Mouse (Mus musculus) midbrain, embryonic 16.5 days (tissue): ENCODE measurements at regions not wholly inside any gene's neighbourhood (a gene's known extent, or its start where the extent isn't known, plus 50 kb on each side); places are given as distances from the start of the nearest gene placed in this dataset.

Source experiments
- ATAC-seq: fragments of 200-750 bp; cut with Nextera tagmentation; 2 replicates; pipeline ENCODE4 v1.8.0; 2017; ENCODE audit warnings: moderate TSS enrichment
- H3K27ac ChIP-seq: fragments of 300-500 bp; sonication (generic); 2 replicates; pipeline ENCODE4 v1.5.1; 2014; ENCODE audit warnings: mild to moderate bottlenecking, low read length, mixed read lengths
- H3K27me3 ChIP-seq: fragments of 300-500 bp; sonication (generic); 2 replicates; pipeline ENCODE4 v1.6.1; 2014; ENCODE audit warnings: low read depth, low read length, mixed read lengths; ENCODE audit not compliant: control insufficient read depth, insufficient read depth
- H3K36me3 ChIP-seq: fragments of 300-500 bp; sonication (generic); 2 replicates; pipeline ENCODE4 v1.6.1; 2014; ENCODE audit warnings: mild to moderate bottlenecking, low read length, moderate library complexity, mixed read lengths; ENCODE audit not compliant: control insufficient read depth, insufficient read depth
- H3K4me1 ChIP-seq: fragments of 300-500 bp; sonication (generic); 2 replicates; pipeline ENCODE4 v1.6.1; 2014; ENCODE audit warnings: mild to moderate bottlenecking, low read length, mixed read lengths; ENCODE audit not compliant: control insufficient read depth, insufficient read depth
- H3K4me2 ChIP-seq: fragments of 300-500 bp; sonication (generic); 2 replicates; pipeline ENCODE4 v1.6.1; 2014; ENCODE audit warnings: mild to moderate bottlenecking, low read length, mixed read lengths
- H3K4me3 ChIP-seq: fragments of 300-500 bp; sonication (generic); 2 replicates; pipeline ENCODE4 v1.5.1; 2014; ENCODE audit warnings: low read depth, mild to moderate bottlenecking, low read length, moderate library complexity, mixed read lengths
- H3K9ac ChIP-seq: fragments of 300-500 bp; sonication (generic); 2 replicates; pipeline ENCODE4 v1.6.1; 2014; ENCODE audit warnings: low read depth, low read length, mixed read lengths
- H3K9me3 ChIP-seq: fragments of 300-500 bp; sonication (generic); replicated peaks from 2 replicates; pipeline ENCODE4 v1.6.1; 2014; ENCODE audit warnings: mild to moderate bottlenecking, low read length, mixed read lengths; ENCODE audit not compliant: control insufficient read depth, poor library complexity, severe bottlenecking
- WGBS: fragments of 180-500 bp; shearing (Covaris S2); extraction: QIAGEN DNeasy Blood & Tissue Kit; methylation state at CpG from one replicate; pipeline ENCODE4 v1.1.7; 2014; 5-methylcytosine and 5-hydroxymethylcytosine counted together

GRCm38 (mm10) chr4:31689083-31689482 is 274.8 kb upstream of the Map3k7 start:
- Histone ChIP-seq H3K4me2 (no peak overlapping the region), H3K27ac (no peak overlapping the region), H3K36me3 (no peaks in the 10 kb centered on the region), H3K4me1 (no peaks in the 10 kb centered on the region), H3K4me3 (no peak overlapping the region), H3K27me3 (no peaks in the 10 kb centered on the region), H3K9me3 (no peaks in the 10 kb centered on the region), H3K9ac (no peak overlapping the region)
- no peak for ATAC-seq
- WGBS, result 93% methylated on average over 2 of the region's 2 CpGs

GRCm38 (mm10) chr4:31697769-31698505 is 266.0 kb upstream of the Map3k7 start:
- Histone ChIP-seq H3K4me3 (no peak overlapping the region), H3K27ac (no peak overlapping the region), H3K4me2 (no peak overlapping the region), H3K36me3 (no peaks in the 10 kb centered on the region), H3K9ac (no peak overlapping the region), H3K4me1 (no peaks in the 10 kb centered on the region), H3K9me3 (0 out of 2 replicates have a peak, but pooled peaks cover 2% of the 10 kb centered on the region), H3K27me3 (no peaks in the 10 kb centered on the region)
- ATAC-seq, result no peak
- WGBS, result 55% methylated on average over 9 of the region's 9 CpGs

- Histone ChIP-seq H3K4me1 (no peaks in the 10 kb centered on the region), H3K27me3 (no peaks in the 10 kb centered on the region), H3K9ac (no peak overlapping the region), H3K4me3 (no peak overlapping the region), H3K36me3 (no peaks in the 10 kb centered on the region), H3K27ac (no peak overlapping the region), H3K4me2 (no peak overlapping the region), H3K9me3 (0 out of 2 replicates have a peak, but pooled peaks cover 2% of the 10 kb centered on the region)
- ATAC-seq, result no peak
- whole genome bisulfite sequencing, result 86% methylated on average over 4 of the region's 4 CpGs
Observed at GRCm38 (mm10) chr4:31698506-31698782, 265.5 kb upstream of the Map3k7 start.

GRCm38 (mm10) chr4:31699296-31699695 is 264.6 kb upstream of the Map3k7 start:
- Histone ChIP-seq H3K9ac (no peak overlapping the region), H3K9me3 (0 out of 2 replicates have a peak, but pooled peaks cover 1% of the 10 kb centered on the region), H3K4me1 (no peaks in the 10 kb centered on the region), H3K27ac (no peak overlapping the region), H3K4me3 (no peak overlapping the region), H3K36me3 (no peaks in the 10 kb centered on the region), H3K27me3 (no peaks in the 10 kb centered on the region), H3K4me2 (no peak overlapping the region)
- ATAC-seq, result no peak
- WGBS, result 56% methylated on average over 5 of the region's 5 CpGs

- Histone ChIP-seq H3K36me3 (no peaks in the 10 kb centered on the region), H3K9ac (no peak overlapping the region), H3K27ac (no peak overlapping the region), H3K4me1 (no peaks in the 10 kb centered on the region), H3K9me3 (no peaks in the 10 kb centered on the region), H3K4me2 (no peak overlapping the region), H3K4me3 (no peak overlapping the region), H3K27me3 (no peaks in the 10 kb centered on the region)
- no peak for ATAC-seq
- 84% methylated on average over 2 of the region's 2 CpGs for WGBS
Observed at GRCm38 (mm10) chr4:31714054-31714651, 249.7 kb upstream of the Map3k7 start.

- Histone ChIP-seq H3K4me3 (no peak overlapping the region), H3K4me1 (peaks cover 4% of the 10 kb centered on the region; the same call in 1 of the 2 replicates), H3K9me3 (no peaks in the 10 kb centered on the region), H3K36me3 (no peaks in the 10 kb centered on the region), H3K9ac (no peak overlapping the region), H3K27ac (no peak overlapping the region), H3K4me2 (no peak overlapping the region), H3K27me3 (no peaks in the 10 kb centered on the region)
- 75% methylated on average over 7 of the region's 7 CpGs for WGBS
- no peak for ATAC-seq
Observed at GRCm38 (mm10) chr4:31723501-31723900, 240.4 kb upstream of the Map3k7 start.

- Histone ChIP-seq H3K4me1 (peaks cover 4% of the 10 kb centered on the region; the same call in 1 of the 2 replicates), H3K9ac (no peak overlapping the region), H3K27ac (no peak overlapping the region), H3K9me3 (no peaks in the 10 kb centered on the region), H3K4me2 (no peak overlapping the region), H3K36me3 (no peaks in the 10 kb centered on the region), H3K4me3 (no peak overlapping the region), H3K27me3 (no peaks in the 10 kb centered on the region)
- WGBS, result 75% methylated on average over 2 of the region's 2 CpGs
- ATAC-seq, result no peak
Observed at GRCm38 (mm10) chr4:31724400-31724799, 239.5 kb upstream of the Map3k7 start.

- Histone ChIP-seq H3K36me3 (no peaks in the 10 kb centered on the region), H3K4me1 (peaks cover 4% of the 10 kb centered on the region; the same call in 1 of the 2 replicates), H3K4me2 (no peak overlapping the region), H3K27ac (no peak overlapping the region), H3K27me3 (no peaks in the 10 kb centered on the region), H3K4me3 (no peak overlapping the region), H3K9me3 (no peaks in the 10 kb centered on the region), H3K9ac (no peak overlapping the region)
- no peak for ATAC-seq
- WGBS, result 44% methylated on average over 9 of the region's 9 CpGs
Observed at GRCm38 (mm10) chr4:31727498-31728148, 236.3 kb upstream of the Map3k7 start.

- Histone ChIP-seq H3K4me2 (no peak overlapping the region), H3K27me3 (no peaks in the 10 kb centered on the region), H3K4me1 (peaks cover 4% of the 10 kb centered on the region; the same call in 1 of the 2 replicates), H3K27ac (no peak overlapping the region), H3K9me3 (no peaks in the 10 kb centered on the region), H3K9ac (no peak overlapping the region), H3K4me3 (no peak overlapping the region), H3K36me3 (no peaks in the 10 kb centered on the region)
- no peak for ATAC-seq
- WGBS, result 79% methylated on average over 3 of the region's 3 CpGs
Observed at GRCm38 (mm10) chr4:31728149-31728516, 235.8 kb upstream of the Map3k7 start.
